Mouse (Mus musculus): Measurements from ENCODE around the gene Igf2bp3. TPM values are rescaled to one million over a fixed set of nuclear protein-coding genes. Genes with fewer than 3 reads are reported as not detected.
A peak's percentile ranks its signal among the peaks of the same experiment; 100 is the strongest.

The Igf2bp3 gene
- polyA plus RNA-seq, 1 experiment from 2014 or later, result 39.2 TPM

DNA sequence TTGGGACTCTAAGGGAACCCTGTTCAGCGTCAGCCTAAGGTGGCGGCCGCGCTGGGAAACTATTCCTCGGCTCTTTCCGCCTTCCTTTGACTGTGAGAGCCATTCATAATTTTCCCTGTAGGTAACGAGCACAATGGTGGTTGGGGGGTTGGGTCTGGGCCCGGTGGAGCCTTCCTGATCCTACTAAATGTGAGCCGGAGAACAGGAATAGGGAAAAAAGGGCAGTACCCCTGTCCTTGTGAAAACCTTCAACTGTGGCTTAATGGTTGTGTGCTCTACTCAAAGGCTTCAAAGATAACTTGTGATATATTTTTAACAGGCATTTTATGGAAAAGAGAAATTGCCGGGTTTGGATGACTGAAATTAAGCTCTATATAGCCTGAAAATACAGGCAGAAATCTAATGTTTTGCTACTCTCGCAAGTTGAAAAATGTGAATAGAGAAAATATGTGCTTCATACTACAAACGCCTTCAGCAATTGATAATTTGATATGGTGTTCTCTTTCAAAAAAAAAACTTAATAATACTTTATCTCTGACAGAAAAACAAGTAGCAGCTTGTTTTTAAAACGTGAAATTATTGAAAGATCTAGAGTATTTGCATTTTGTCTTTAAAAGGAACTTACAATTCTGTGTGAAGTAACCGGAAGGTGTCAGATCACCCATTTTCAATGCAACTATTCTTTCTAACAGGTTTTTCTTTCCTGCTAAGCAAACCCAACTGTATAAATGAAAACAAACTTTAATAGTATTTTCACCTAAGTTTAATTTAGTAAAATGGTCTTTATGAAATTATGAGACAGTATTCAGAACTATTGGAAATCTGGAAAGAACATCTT is 1.2 kb upstream of the Igf2bp3 start:
- Histone ChIP-seq H3K4me2 (ENCODE audit: low read length) (peak overlapping the region; percentile 82), H3K36me3 (ENCODE audit: control insufficient read depth, insufficient read depth, low read length) (no peaks in the 10 kb centered on the region), H3K4me3 (replicated peaks; ENCODE audit: low read depth, low read length) (peak overlapping the region; percentile 91), H3K4me1 (ENCODE audit: control insufficient read depth, insufficient read depth, low read length) (peaks cover 22% of the 10 kb centered on the region), H3K9me3 (ENCODE audit: control insufficient read depth, low read length) (no peaks in the 10 kb centered on the region), H3K27me3 (ENCODE audit: control insufficient read depth, insufficient read depth, low read length) (no peaks in the 10 kb centered on the region), H3K27ac (replicated peaks; ENCODE audit: low read depth, low read length) (peak overlapping the region; percentile 95), H3K9ac (replicated peaks; ENCODE audit: low read length) (peak overlapping the region; percentile 96; the same call in 1 of the 2 replicates)
- ATAC-seq (ENCODE audit: low FRiP score, low TSS enrichment) (peak; percentile 51; the same call in 1 of the 2 replicates), DNase-seq (no peak)
- 1% methylated on average over 14 of the region's 14 CpGs for WGBS

DNA sequence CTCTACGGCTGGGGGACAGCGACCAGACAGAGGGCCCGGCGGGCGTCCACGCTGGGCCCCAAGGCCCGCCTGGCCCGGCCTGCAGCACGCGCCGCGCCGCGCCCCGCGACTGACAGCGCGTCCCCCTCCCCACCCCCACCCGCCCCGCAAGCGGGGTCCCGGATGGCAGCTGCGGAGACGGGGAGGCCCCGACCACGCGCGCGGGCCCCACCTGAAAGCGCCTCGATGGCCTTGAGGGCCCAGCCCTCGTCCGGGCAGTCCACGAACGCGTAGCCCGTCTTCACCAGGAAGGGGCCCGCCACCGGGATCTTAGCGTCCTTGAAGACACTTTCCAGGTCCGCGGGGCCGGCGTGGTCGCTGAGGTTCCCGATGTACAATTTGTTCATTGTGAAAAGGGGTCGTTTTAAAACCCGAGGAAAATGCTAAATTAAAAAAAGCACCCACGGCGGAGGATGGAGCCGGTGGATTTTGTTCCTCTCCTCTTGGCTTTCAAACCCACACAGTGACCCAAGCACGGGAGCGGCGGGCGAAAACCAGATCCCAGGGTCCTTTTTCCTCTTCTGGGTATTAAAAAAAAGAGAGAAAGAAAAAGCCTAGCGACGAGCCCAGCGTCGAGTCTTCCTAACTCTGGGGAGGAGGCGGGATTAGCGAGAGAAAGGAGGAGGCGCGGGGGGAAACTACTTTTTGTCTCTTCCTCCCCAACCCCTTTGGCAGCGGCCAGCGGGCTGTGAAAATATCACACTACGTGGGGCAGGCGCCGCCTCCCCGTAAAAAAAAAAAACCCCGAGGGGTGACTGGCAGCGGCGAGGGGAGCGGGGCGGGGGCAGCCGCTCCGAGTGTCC is 450 bp downstream of the Igf2bp3 start:
- Histone ChIP-seq H3K4me3 (replicated peaks; ENCODE audit: low read depth, low read length) (peak overlapping the region; percentile 91), H3K27me3 (ENCODE audit: control insufficient read depth, insufficient read depth, low read length) (no peaks in the 10 kb centered on the region), H3K9me3 (ENCODE audit: control insufficient read depth, low read length) (no peaks in the 10 kb centered on the region), H3K9ac (replicated peaks; ENCODE audit: low read length) (peak overlapping the region; percentile 96), H3K4me1 (ENCODE audit: control insufficient read depth, insufficient read depth, low read length) (peaks cover 33% of the 10 kb centered on the region), H3K27ac (replicated peaks; ENCODE audit: low read depth, low read length) (peak overlapping the region; percentile 95), H3K4me2 (ENCODE audit: low read length) (peak overlapping the region; percentile 82), H3K36me3 (ENCODE audit: control insufficient read depth, insufficient read depth, low read length) (no peaks in the 10 kb centered on the region)
- 0 out of 2 replicates have a peak, but pooled peaks have one; percentile 9 for ATAC-seq (ENCODE audit: low FRiP score, low TSS enrichment)
- WGBS, result under 1% methylated on average over 72 of the region's 76 CpGs
- peak; percentile 90 for DNase-seq

DNA sequence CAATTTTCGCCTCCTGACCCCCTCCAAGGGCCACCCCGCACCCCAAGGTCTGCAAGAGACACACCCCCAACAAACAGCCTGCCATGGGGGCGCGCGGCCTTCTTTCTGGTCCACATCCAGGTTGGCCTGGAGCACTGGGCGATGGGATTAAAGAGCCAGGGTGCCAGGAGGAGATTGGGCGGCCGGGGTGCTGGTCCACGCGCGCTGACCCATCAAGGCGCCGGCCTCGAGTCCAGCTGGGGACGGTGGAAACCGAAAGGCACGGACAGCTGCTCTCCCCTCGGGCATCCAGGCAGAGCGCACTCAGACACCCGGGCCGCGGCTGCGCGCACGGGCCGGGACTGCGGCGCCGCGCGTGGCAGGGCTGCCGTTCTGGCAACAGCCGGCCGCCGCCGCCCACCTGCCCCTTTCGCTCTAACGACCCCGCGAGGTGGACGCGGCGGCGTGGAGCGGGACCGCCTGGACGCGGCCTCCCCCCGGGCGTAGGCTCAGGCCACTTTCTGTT is 1.1 kb downstream of the Igf2bp3 start:
- Histone ChIP-seq H3K4me1 (ENCODE audit: control insufficient read depth, insufficient read depth, low read length) (peaks cover 33% of the 10 kb centered on the region), H3K27ac (replicated peaks; ENCODE audit: low read depth, low read length) (peak overlapping the region; percentile 95), H3K36me3 (ENCODE audit: control insufficient read depth, insufficient read depth, low read length) (no peaks in the 10 kb centered on the region), H3K9ac (replicated peaks; ENCODE audit: low read length) (peak overlapping the region; percentile 96), H3K4me2 (ENCODE audit: low read length) (peak overlapping the region; percentile 82), H3K4me3 (replicated peaks; ENCODE audit: low read depth, low read length) (peak overlapping the region; percentile 91), H3K27me3 (ENCODE audit: control insufficient read depth, insufficient read depth, low read length) (no peaks in the 10 kb centered on the region), H3K9me3 (ENCODE audit: control insufficient read depth, low read length) (no peaks in the 10 kb centered on the region)
- ATAC-seq (ENCODE audit: low FRiP score, low TSS enrichment) (peak; percentile 3; the same call in 1 of the 2 replicates), DNase-seq (peak; percentile 73)
- WGBS, result under 1% methylated on average over 46 of the region's 50 CpGs

DNA sequence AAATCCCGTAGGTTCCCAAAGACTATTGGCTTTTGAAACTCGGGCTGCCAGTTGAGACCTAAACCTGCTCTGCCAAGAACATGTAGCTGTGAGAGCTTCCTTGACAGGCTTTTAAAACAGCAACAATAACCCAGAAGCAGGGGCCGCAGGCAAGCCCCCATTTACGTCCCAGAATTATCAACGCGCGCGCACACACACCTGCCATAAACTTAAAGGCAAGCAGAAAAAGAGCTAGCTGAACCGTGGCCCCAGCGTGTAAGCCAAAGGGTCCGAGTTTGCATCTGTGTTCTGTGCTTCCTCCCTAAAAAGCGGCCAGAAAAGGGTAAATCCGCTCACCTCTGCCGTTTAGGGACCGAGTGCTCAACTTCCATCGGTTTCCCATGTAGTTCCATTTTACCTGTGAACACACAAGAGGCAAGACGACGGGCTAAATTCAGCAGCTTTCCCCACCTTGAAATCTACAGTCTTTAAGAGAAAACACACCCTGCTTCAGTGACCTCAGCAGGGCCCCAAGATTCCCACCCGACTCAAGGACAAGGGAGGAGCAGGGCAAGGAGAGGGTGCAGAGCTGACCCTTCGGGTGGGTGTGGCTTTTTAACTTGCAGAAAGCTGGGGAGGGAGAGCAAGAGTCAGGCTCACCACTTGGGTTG is 1.7 kb downstream of the Igf2bp3 start:
- Histone ChIP-seq H3K4me3 (replicated peaks; ENCODE audit: low read depth, low read length) (peak overlapping the region; percentile 91), H3K4me1 (ENCODE audit: control insufficient read depth, insufficient read depth, low read length) (peaks cover 29% of the 10 kb centered on the region), H3K27me3 (ENCODE audit: control insufficient read depth, insufficient read depth, low read length) (no peaks in the 10 kb centered on the region), H3K4me2 (ENCODE audit: low read length) (peak overlapping the region; percentile 82), H3K9ac (replicated peaks; ENCODE audit: low read length) (peak overlapping the region; percentile 96), H3K36me3 (ENCODE audit: control insufficient read depth, insufficient read depth, low read length) (no peaks in the 10 kb centered on the region; the same call in 1 of the 2 replicates), H3K9me3 (ENCODE audit: control insufficient read depth, low read length) (no peaks in the 10 kb centered on the region), H3K27ac (replicated peaks; ENCODE audit: low read depth, low read length) (peak overlapping the region; percentile 95)
- ATAC-seq (ENCODE audit: low FRiP score, low TSS enrichment), result no peak
- no peak for DNase-seq
- WGBS, result under 1% methylated on average over 20 of the region's 20 CpGs

DNA sequence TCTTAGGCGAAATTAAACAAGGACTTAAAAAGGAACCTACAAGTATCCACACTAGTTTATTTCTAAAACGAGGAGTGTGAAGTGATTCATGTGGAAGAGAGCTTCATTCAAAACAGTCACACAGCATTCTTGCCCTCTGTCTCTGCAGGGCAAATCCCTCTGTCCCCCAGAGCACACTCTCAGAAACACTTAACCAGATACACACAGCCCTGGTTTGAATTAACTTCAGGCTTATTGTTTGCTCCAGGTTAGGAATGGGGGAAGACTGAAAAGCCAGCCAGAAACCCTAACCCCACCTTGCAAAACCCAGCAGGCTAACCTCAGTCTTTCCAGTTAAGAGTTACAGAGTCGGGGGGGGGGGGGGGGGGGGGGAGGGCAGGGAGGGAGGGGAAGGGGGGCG is 2.6 kb downstream of the Igf2bp3 start:
- peak overlapping the region; percentile 91 for H3K4me3 ChIP-seq (replicated peaks; ENCODE audit: low read depth, low read length)
- no peaks in the 10 kb centered on the region for H3K9me3 ChIP-seq (ENCODE audit: control insufficient read depth, low read length)
- no peaks in the 10 kb centered on the region for H3K27me3 ChIP-seq (ENCODE audit: control insufficient read depth, insufficient read depth, low read length)
- no peak overlapping the region for H3K27ac ChIP-seq (replicated peaks; ENCODE audit: low read depth, low read length)
- H3K4me2 ChIP-seq (ENCODE audit: low read length), result peak overlapping the region; percentile 82
- H3K9ac ChIP-seq (replicated peaks; ENCODE audit: low read length), result no peak overlapping the region; the same call in 1 of the 2 replicates
- DNase-seq (no peak), ATAC-seq (ENCODE audit: low FRiP score, low TSS enrichment) (no peak)
- peaks cover 29% of the 10 kb centered on the region for H3K4me1 ChIP-seq (ENCODE audit: control insufficient read depth, insufficient read depth, low read length)
- H3K36me3 ChIP-seq (ENCODE audit: control insufficient read depth, insufficient read depth, low read length), result no peaks in the 10 kb centered on the region; the same call in none of the 2 replicates
- WGBS, result 10% methylated on average over 4 of the region's 4 CpGs

- H3K27ac ChIP-seq (replicated peaks; ENCODE audit: low read depth, low read length), result no peak overlapping the region
- DNase-seq, result no peak
- no peak for ATAC-seq (ENCODE audit: low FRiP score, low TSS enrichment)
- no peaks in the 10 kb centered on the region for H3K9me3 ChIP-seq (ENCODE audit: control insufficient read depth, low read length)
- H3K4me1 ChIP-seq (ENCODE audit: control insufficient read depth, insufficient read depth, low read length), result peaks cover 29% of the 10 kb centered on the region
- H3K27me3 ChIP-seq (ENCODE audit: control insufficient read depth, insufficient read depth, low read length), result no peaks in the 10 kb centered on the region
- H3K4me3 ChIP-seq (replicated peaks; ENCODE audit: low read depth, low read length), result 0 out of 2 replicates have a peak overlapping the region, but pooled peaks have one; percentile 7
- H3K9ac ChIP-seq (replicated peaks; ENCODE audit: low read length), result no peak overlapping the region
- H3K36me3 ChIP-seq (ENCODE audit: control insufficient read depth, insufficient read depth, low read length), result peaks cover 5% of the 10 kb centered on the region
- H3K4me2 ChIP-seq (ENCODE audit: low read length), result peak overlapping the region; percentile 50
- 19% methylated on average over 5 of the region's 5 CpGs for WGBS
Observed at GRCm38 (mm10) chr6:49211596-49211995, 3.2 kb downstream of the Igf2bp3 start.

- 10% methylated on average over 14 of the region's 14 CpGs for WGBS
- Histone ChIP-seq H3K4me3 (replicated peaks; ENCODE audit: low read depth, low read length) (peak overlapping the region; percentile 11), H3K9me3 (ENCODE audit: control insufficient read depth, low read length) (no peaks in the 10 kb centered on the region), H3K9ac (replicated peaks; ENCODE audit: low read length) (no peak overlapping the region; the same call in 1 of the 2 replicates), H3K4me1 (ENCODE audit: control insufficient read depth, insufficient read depth, low read length) (peaks cover 29% of the 10 kb centered on the region), H3K36me3 (ENCODE audit: control insufficient read depth, insufficient read depth, low read length) (peaks cover 13% of the 10 kb centered on the region), H3K4me2 (ENCODE audit: low read length) (peak overlapping the region; percentile 50), H3K27ac (replicated peaks; ENCODE audit: low read depth, low read length) (no peak overlapping the region), H3K27me3 (ENCODE audit: control insufficient read depth, insufficient read depth, low read length) (no peaks in the 10 kb centered on the region)
- DNase-seq (peak; percentile 52), ATAC-seq (ENCODE audit: low FRiP score, low TSS enrichment) (no peak)
Observed at GRCm38 (mm10) chr6:49209881-49210854, 4.6 kb downstream of the Igf2bp3 start.
